Mouse (Mus musculus): ENCODE results near the gene Ophn1. TPM values are rescaled to one million over a fixed set of nuclear protein-coding genes. Genes with fewer than 3 reads are reported as not detected.
A peak's percentile ranks its signal among the peaks of the same experiment; 100 is the strongest.

Ophn1 gene
- polyA plus RNA-seq, 1 experiment from 2014 or later, result 11.0 TPM

DNA sequence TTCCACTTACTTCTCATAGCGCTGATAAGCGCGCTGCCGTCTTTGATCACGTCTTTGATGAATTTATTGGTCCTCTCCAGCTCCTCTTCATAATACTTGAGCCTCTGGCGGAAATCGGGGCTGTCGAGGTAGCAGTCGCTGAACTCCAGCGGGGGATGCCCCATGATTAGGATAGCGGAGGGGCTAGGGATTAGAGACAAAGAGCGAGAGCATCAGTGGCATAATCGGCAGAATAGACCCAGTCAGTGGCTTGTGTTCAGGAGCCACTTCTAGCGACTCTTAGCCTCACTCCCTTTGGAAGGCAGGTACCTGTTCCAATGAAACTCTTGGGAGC, 786 bp downstream of the Ophn1 start:
- H3K27ac ChIP-seq (ENCODE audit: low read depth), result peak overlapping the region; percentile 70; the same call in 1 of the 2 replicates

GRCm38 (mm10) chrX:98881983-98882382, 8.8 kb downstream of the Ophn1 start:
- DNase-seq (ENCODE audit: low spot score), result no peak
- Histone ChIP-seq H3K9ac (ENCODE audit: low read length) (no peak overlapping the region), H3K27ac (ENCODE audit: low read depth) (no peak overlapping the region), H3K4me2 (ENCODE audit: low read length) (no peak overlapping the region), H3K4me3 (ENCODE audit: low read depth, low read length) (no peak overlapping the region), H3K27me3 (replicated peaks; ENCODE audit: control insufficient read depth, insufficient read depth, low read length) (no peaks in the 10 kb centered on the region), H3K4me1 (replicated peaks; ENCODE audit: control insufficient read depth, insufficient read depth, low read length) (no peaks in the 10 kb centered on the region), H3K36me3 (ENCODE audit: control insufficient read depth, insufficient read depth, low read length) (no peaks in the 10 kb centered on the region), H3K9me3 (ENCODE audit: control insufficient read depth, low read length) (no peaks in the 10 kb centered on the region)
- 96% methylated on average over 2 of the region's 2 CpGs for WGBS
- ATAC-seq (replicated peaks; ENCODE audit: low FRiP score, low TSS enrichment, low read depth), result no peak

More for the DNA sequence above, 786 bp downstream of the Ophn1 start:
- Histone ChIP-seq H3K4me1 (replicated peaks; ENCODE audit: control insufficient read depth, insufficient read depth, low read length) (no peaks in the 10 kb centered on the region), H3K9me3 (ENCODE audit: control insufficient read depth, low read length) (no peaks in the 10 kb centered on the region), H3K27me3 (replicated peaks; ENCODE audit: control insufficient read depth, insufficient read depth, low read length) (peaks cover 4% of the 10 kb centered on the region; the same call in 1 of the 2 replicates), H3K9ac (ENCODE audit: low read length) (peak overlapping the region; percentile 53), H3K36me3 (ENCODE audit: control insufficient read depth, insufficient read depth, low read length) (no peaks in the 10 kb centered on the region), H3K4me2 (ENCODE audit: low read length) (peak overlapping the region; percentile 52), H3K4me3 (ENCODE audit: low read depth, low read length) (peak overlapping the region; percentile 48)
- DNase-seq (ENCODE audit: low spot score), result no peak
- WGBS, result 10% methylated on average over 14 of the region's 14 CpGs
- ATAC-seq (replicated peaks; ENCODE audit: low FRiP score, low TSS enrichment, low read depth), result peak; percentile 51

DNA sequence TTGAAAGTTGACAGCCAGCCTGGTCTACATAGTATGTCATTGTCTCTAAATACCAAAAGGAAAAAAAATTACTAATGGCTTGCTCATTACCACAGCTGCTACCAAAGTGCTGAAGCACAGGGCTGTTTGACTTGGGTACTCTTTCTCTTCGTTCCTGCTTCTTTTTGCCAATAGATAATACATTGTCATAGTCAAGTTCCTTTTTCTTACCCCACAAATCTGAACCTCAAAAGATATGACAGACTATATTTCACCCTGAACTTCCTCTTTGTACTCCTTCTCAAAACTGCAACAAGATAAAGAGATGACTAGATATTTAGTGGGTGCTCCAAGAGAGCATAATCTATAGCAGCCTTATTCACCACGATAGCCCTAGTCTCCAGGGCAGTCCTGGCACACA, 9.7 kb downstream of the Ophn1 start:
- Histone ChIP-seq H3K36me3 (ENCODE audit: control insufficient read depth, insufficient read depth, low read length) (no peaks in the 10 kb centered on the region), H3K4me3 (ENCODE audit: low read depth, low read length) (no peak overlapping the region), H3K27me3 (replicated peaks; ENCODE audit: control insufficient read depth, insufficient read depth, low read length) (no peaks in the 10 kb centered on the region), H3K4me2 (ENCODE audit: low read length) (no peak overlapping the region), H3K27ac (ENCODE audit: low read depth) (no peak overlapping the region), H3K9ac (ENCODE audit: low read length) (no peak overlapping the region), H3K4me1 (replicated peaks; ENCODE audit: control insufficient read depth, insufficient read depth, low read length) (no peaks in the 10 kb centered on the region), H3K9me3 (ENCODE audit: control insufficient read depth, low read length) (no peaks in the 10 kb centered on the region)
- 87% methylated on average over 2 of the region's 2 CpGs for WGBS
- ATAC-seq (replicated peaks; ENCODE audit: low FRiP score, low TSS enrichment, low read depth), result no peak
- DNase-seq (ENCODE audit: low spot score), result no peak

GRCm38 (mm10) chrX:98880314-98880713, 10.5 kb downstream of the Ophn1 start:
- no peak overlapping the region for H3K4me2 ChIP-seq (ENCODE audit: low read length)

GRCm38 (mm10) chrX:98875144-98875543, 15.7 kb downstream of the Ophn1 start:
- Histone ChIP-seq H3K9ac (ENCODE audit: low read length) (no peak overlapping the region), H3K4me1 (replicated peaks; ENCODE audit: control insufficient read depth, insufficient read depth, low read length) (no peaks in the 10 kb centered on the region), H3K9me3 (ENCODE audit: control insufficient read depth, low read length) (no peaks in the 10 kb centered on the region), H3K36me3 (ENCODE audit: control insufficient read depth, insufficient read depth, low read length) (no peaks in the 10 kb centered on the region), H3K4me3 (ENCODE audit: low read depth, low read length) (no peak overlapping the region), H3K27me3 (replicated peaks; ENCODE audit: control insufficient read depth, insufficient read depth, low read length) (no peaks in the 10 kb centered on the region), H3K27ac (ENCODE audit: low read depth) (no peak overlapping the region), H3K4me2 (ENCODE audit: low read length) (no peak overlapping the region)
- ATAC-seq (replicated peaks; ENCODE audit: low FRiP score, low TSS enrichment, low read depth), result no peak
- 60% methylated on average over 6 of the region's 6 CpGs for WGBS
- no peak for DNase-seq (ENCODE audit: low spot score)

More at GRCm38 (mm10) chrX:98880314-98880713, 10.5 kb downstream of the Ophn1 start:
- no peaks in the 10 kb centered on the region for H3K27me3 ChIP-seq (replicated peaks; ENCODE audit: control insufficient read depth, insufficient read depth, low read length)
- no peak overlapping the region for H3K9ac ChIP-seq (ENCODE audit: low read length)
- H3K4me3 ChIP-seq (ENCODE audit: low read depth, low read length), result no peak overlapping the region
- DNase-seq (ENCODE audit: low spot score) (no peak), ATAC-seq (replicated peaks; ENCODE audit: low FRiP score, low TSS enrichment, low read depth) (no peak)
- no peak overlapping the region for H3K27ac ChIP-seq (ENCODE audit: low read depth)
- no peaks in the 10 kb centered on the region for H3K36me3 ChIP-seq (ENCODE audit: control insufficient read depth, insufficient read depth, low read length)
- H3K9me3 ChIP-seq (ENCODE audit: control insufficient read depth, low read length), result no peaks in the 10 kb centered on the region
- no peaks in the 10 kb centered on the region for H3K4me1 ChIP-seq (replicated peaks; ENCODE audit: control insufficient read depth, insufficient read depth, low read length)
- WGBS, result 91% methylated on average over 6 of the region's 6 CpGs

DNA sequence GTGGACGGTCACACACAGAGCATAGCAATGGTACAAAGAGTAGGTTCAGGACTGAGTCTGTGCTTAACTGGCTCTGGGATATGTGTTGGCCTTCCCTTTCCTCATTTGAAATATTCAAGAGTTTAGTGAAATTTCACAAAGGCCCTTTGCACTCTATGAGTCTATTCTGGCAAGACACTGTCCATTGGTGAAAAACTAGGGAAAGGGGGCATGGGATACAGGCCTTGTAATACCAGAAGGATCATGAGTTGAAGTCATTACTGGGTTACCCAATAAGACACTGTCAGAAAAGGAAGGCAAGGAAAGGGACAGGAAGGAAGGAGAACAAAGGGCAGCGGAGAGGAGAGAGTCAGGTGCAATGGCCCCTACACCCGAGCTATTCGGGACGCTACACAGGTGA, 16.7 kb downstream of the Ophn1 start:
- DNase-seq (ENCODE audit: low spot score), result no peak
- no peaks in the 10 kb centered on the region for H3K27me3 ChIP-seq (replicated peaks; ENCODE audit: control insufficient read depth, insufficient read depth, low read length)
- WGBS, result 77% methylated on average over 5 of the region's 5 CpGs
- H3K36me3 ChIP-seq (ENCODE audit: control insufficient read depth, insufficient read depth, low read length), result no peaks in the 10 kb centered on the region
- H3K9ac ChIP-seq (ENCODE audit: low read length), result no peak overlapping the region
- no peak for ATAC-seq (replicated peaks; ENCODE audit: low FRiP score, low TSS enrichment, low read depth)
- H3K27ac ChIP-seq (ENCODE audit: low read depth), result no peak overlapping the region
- no peak overlapping the region for H3K4me2 ChIP-seq (ENCODE audit: low read length)
- H3K4me3 ChIP-seq (ENCODE audit: low read depth, low read length), result no peak overlapping the region
- no peaks in the 10 kb centered on the region for H3K4me1 ChIP-seq (replicated peaks; ENCODE audit: control insufficient read depth, insufficient read depth, low read length)
- H3K9me3 ChIP-seq (ENCODE audit: control insufficient read depth, low read length), result no peaks in the 10 kb centered on the region

GRCm38 (mm10) chrX:98872064-98872463, 18.8 kb downstream of the Ophn1 start:
- WGBS, result 70% methylated on average over 1 of the region's 1 CpGs
- Histone ChIP-seq H3K4me2 (ENCODE audit: low read length) (no peak overlapping the region), H3K36me3 (ENCODE audit: control insufficient read depth, insufficient read depth, low read length) (no peaks in the 10 kb centered on the region), H3K9me3 (ENCODE audit: control insufficient read depth, low read length) (no peaks in the 10 kb centered on the region), H3K9ac (ENCODE audit: low read length) (no peak overlapping the region), H3K27me3 (replicated peaks; ENCODE audit: control insufficient read depth, insufficient read depth, low read length) (no peaks in the 10 kb centered on the region), H3K27ac (ENCODE audit: low read depth) (no peak overlapping the region), H3K4me1 (replicated peaks; ENCODE audit: control insufficient read depth, insufficient read depth, low read length) (no peaks in the 10 kb centered on the region), H3K4me3 (ENCODE audit: low read depth, low read length) (no peak overlapping the region)
- no peak for DNase-seq (ENCODE audit: low spot score)
- no peak for ATAC-seq (replicated peaks; ENCODE audit: low FRiP score, low TSS enrichment, low read depth)

GRCm38 (mm10) chrX:98870541-98870940, 20.3 kb downstream of the Ophn1 start:
- DNase-seq (ENCODE audit: low spot score) (no peak), ATAC-seq (replicated peaks; ENCODE audit: low FRiP score, low TSS enrichment, low read depth) (no peak)
- Histone ChIP-seq H3K4me1 (replicated peaks; ENCODE audit: control insufficient read depth, insufficient read depth, low read length) (no peaks in the 10 kb centered on the region), H3K4me3 (ENCODE audit: low read depth, low read length) (no peak overlapping the region), H3K4me2 (ENCODE audit: low read length) (no peak overlapping the region), H3K27me3 (replicated peaks; ENCODE audit: control insufficient read depth, insufficient read depth, low read length) (no peaks in the 10 kb centered on the region), H3K9me3 (ENCODE audit: control insufficient read depth, low read length) (no peaks in the 10 kb centered on the region), H3K9ac (ENCODE audit: low read length) (no peak overlapping the region), H3K27ac (ENCODE audit: low read depth) (no peak overlapping the region), H3K36me3 (ENCODE audit: control insufficient read depth, insufficient read depth, low read length) (no peaks in the 10 kb centered on the region)
- WGBS, result 74% methylated on average over 1 of the region's 1 CpGs

GRCm38 (mm10) chrX:98869735-98870134, 21.1 kb downstream of the Ophn1 start:
- no peak overlapping the region for H3K27ac ChIP-seq (ENCODE audit: low read depth)
- no peaks in the 10 kb centered on the region for H3K4me1 ChIP-seq (replicated peaks; ENCODE audit: control insufficient read depth, insufficient read depth, low read length)
- WGBS, result 89% methylated on average over 2 of the region's 2 CpGs
- ATAC-seq (replicated peaks; ENCODE audit: low FRiP score, low TSS enrichment, low read depth) (no peak), DNase-seq (ENCODE audit: low spot score) (no peak)
- H3K36me3 ChIP-seq (ENCODE audit: control insufficient read depth, insufficient read depth, low read length), result no peaks in the 10 kb centered on the region
- no peak overlapping the region for H3K4me2 ChIP-seq (ENCODE audit: low read length)
- H3K4me3 ChIP-seq (ENCODE audit: low read depth, low read length), result no peak overlapping the region
- H3K9ac ChIP-seq (ENCODE audit: low read length), result no peak overlapping the region
- no peaks in the 10 kb centered on the region for H3K9me3 ChIP-seq (ENCODE audit: control insufficient read depth, low read length)
- H3K27me3 ChIP-seq (replicated peaks; ENCODE audit: control insufficient read depth, insufficient read depth, low read length), result no peaks in the 10 kb centered on the region
